Mouse (Mus musculus) megakaryocyte-erythroid progenitor cell, adult 5-6 weeks (primary cell): ENCODE results near the gene Scn10a. TPM values are rescaled to one million over a fixed set of nuclear protein-coding genes. Genes with fewer than 3 reads are reported as not detected.

Source experiments
- ATAC-seq: replicated peaks from 2 replicates; pipeline ENCODE4 v1.8.0; 2016; ENCODE audit warnings: mild to moderate bottlenecking, inconsistent platforms; ENCODE audit not compliant: severe bottlenecking, poor library complexity, low FRiP score, low TSS enrichment
- total RNA-seq, 2 experiments: library from RNA; stranded (forward) in 1 of 2; stranded (reverse) in 1 of 2; fragments of 200-1000, 215-1000 nt in 1 of 2; fragments of >200 nt in 1 of 2; fragmentation: Nextera tagmentation in 1 of 2; gene quantifications; 2 replicates each; pipeline ENCODE4 v1.2.3; 2014 to 2017

Scn10a gene
- not detected in 2 replicates for total RNA-seq (2014; fragmentation: Nextera tagmentation)
- not detected in 2 replicates for total RNA-seq (2017)

GRCm38 (mm10) chr9:119719222-119719621 is at the start of gene Scn10a:
Gene Scn10a (minus strand): TSS chr9:119719322.
- no peak for ATAC-seq

- peak; percentile 67; the same call in 1 of the 2 replicates for ATAC-seq
Observed at GRCm38 (mm10) chr9:119768585-119768984, 49.5 kb upstream of the Scn10a start.

- no peak for ATAC-seq
Observed at GRCm38 (mm10) chr9:119760226-119760625, 41.1 kb upstream of the Scn10a start.

GRCm38 (mm10) chr9:119759457-119759856 is 40.3 kb upstream of the Scn10a start:
- ATAC-seq, result no peak

GRCm38 (mm10) chr9:119751507-119751906 is 32.4 kb upstream of the Scn10a start:
- ATAC-seq, result no peak

GRCm38 (mm10) chr9:119749112-119749511 is 30.0 kb upstream of the Scn10a start:
- ATAC-seq, result no peak

- peak; percentile 59 for ATAC-seq
Observed at GRCm38 (mm10) chr9:119743900-119744299, 24.8 kb upstream of the Scn10a start.

- no peak for ATAC-seq
Observed at GRCm38 (mm10) chr9:119743312-119743711, 24.2 kb upstream of the Scn10a start.

- no peak for ATAC-seq
Observed at GRCm38 (mm10) chr9:119741101-119741786, 22.1 kb upstream of the Scn10a start.

- ATAC-seq, result no peak
Observed at GRCm38 (mm10) chr9:119728412-119729097, 9.4 kb upstream of the Scn10a start.

- no peak for ATAC-seq
Observed at GRCm38 (mm10) chr9:119726990-119727389, 7.9 kb upstream of the Scn10a start.

- ATAC-seq, result no peak
Observed at GRCm38 (mm10) chr9:119725293-119725862, 6.3 kb upstream of the Scn10a start.

GRCm38 (mm10) chr9:119706700-119707099 is 12.4 kb downstream of the Scn10a start:
- ATAC-seq, result 0 out of 2 replicates have a peak, but pooled peaks have one; percentile 61

GRCm38 (mm10) chr9:119691505-119691904 is 27.6 kb downstream of the Scn10a start:
- ATAC-seq, result no peak

- no peak for ATAC-seq
Observed at GRCm38 (mm10) chr9:119691001-119691400, 28.1 kb downstream of the Scn10a start.

GRCm38 (mm10) chr9:119687893-119688292 is 31.2 kb downstream of the Scn10a start:
- ATAC-seq, result no peak

- ATAC-seq, result no peak
Observed at GRCm38 (mm10) chr9:119686187-119686586, 32.9 kb downstream of the Scn10a start.

- ATAC-seq, result no peak
Observed at GRCm38 (mm10) chr9:119680896-119681295, 38.2 kb downstream of the Scn10a start.

- ATAC-seq, result 0 out of 2 replicates have a peak, but pooled peaks have one; percentile 43
Observed at GRCm38 (mm10) chr9:119664109-119664508, 55.0 kb downstream of the Scn10a start.

GRCm38 (mm10) chr9:119656111-119656510 is 63.0 kb downstream of the Scn10a start:
- no peak for ATAC-seq
